Mouse (Mus musculus): ENCODE results near the gene Nudt4.

DNA sequence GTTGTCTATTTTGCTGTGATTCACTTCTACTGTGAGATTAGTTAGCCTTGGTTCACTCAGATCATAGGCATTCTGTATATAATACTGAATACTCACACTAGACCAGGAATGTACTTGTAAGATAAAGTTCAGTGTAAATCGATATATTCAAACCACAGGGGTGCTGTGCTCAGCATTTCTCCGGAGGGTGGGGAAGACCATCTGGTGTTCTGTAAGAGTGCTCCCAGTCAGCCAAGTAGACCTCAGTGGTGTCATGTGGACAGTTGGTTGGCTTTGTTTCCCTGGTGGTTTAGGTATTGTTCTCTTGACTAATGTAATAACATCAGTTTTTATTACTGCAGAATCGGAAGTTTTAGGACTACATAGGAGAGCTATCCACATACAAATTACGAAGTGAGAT is 18.9 kb downstream of the Nudt4 start:
- TF ChIP-seq CTCF (IDR thresholded peaks at IDR 0.05; ENCODE audit: low read depth, low read length) (no peak), GATA1 (IDR thresholded peaks at IDR 0.05; ENCODE audit: borderline replicate concordance, low read length) (no peak)
